Mouse (Mus musculus): Measurements from ENCODE around the gene Nfia. TPM values are rescaled to one million over a fixed set of nuclear protein-coding genes. Genes with fewer than 3 reads are reported as not detected.

Gene Nfia
- polyA plus RNA-seq, 1 experiment from 2014 or later, result 23.5 TPM

DNA sequence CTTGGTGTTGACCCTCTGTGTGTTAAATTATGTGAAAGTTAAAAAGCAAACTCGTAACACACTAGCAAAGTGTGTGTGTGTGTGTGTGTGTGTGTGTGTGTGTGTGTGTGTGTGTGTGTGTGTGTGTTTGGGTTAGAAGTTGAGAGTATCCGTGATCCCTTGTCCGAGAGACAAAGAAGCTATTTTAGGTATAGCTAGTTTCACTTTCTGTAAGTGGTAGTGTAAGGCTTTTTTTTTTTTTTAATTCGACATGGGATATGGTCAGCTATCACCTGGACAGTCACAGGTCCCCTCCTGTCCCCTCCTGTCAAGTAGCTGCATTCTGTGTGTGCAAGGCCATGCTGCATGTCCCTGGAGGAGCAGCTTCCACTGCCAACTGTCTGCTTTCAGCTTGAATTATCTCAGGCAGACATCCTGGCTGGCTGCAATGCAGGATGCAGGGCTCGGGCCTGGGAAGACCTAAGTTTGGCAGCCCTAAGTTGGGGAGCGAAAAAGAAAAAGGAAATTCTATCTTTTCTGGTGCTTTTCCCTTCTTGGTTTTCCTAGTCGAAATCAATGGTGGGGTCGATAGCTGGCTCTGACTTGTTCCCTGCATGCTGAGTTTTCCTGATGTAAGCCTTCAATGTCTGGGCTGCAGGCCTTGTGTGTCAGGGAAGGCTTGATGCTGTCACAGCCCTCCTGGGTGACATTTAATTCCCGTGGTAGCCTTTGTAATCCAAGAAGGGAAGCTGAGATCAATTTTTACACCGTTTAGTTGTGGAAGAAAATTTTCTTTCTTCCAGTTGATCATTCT is 147.9 kb downstream of the Nfia start:
- no peaks in the 10 kb centered on the region for H3K27me3 ChIP-seq (ENCODE audit: control insufficient read depth, insufficient read depth, low read length)
- H3K4me3 ChIP-seq (ENCODE audit: low read depth, low read length), result no peak overlapping the region
- no peak for ATAC-seq (replicated peaks; ENCODE audit: insufficient number of reproducible peaks, low FRiP score, low TSS enrichment, low read depth)
- H3K27ac ChIP-seq (replicated peaks; ENCODE audit: low read depth, low read length), result no peak overlapping the region
- H3K9me3 ChIP-seq (replicated peaks; ENCODE audit: control insufficient read depth, low read length), result no peaks in the 10 kb centered on the region
- no peak overlapping the region for H3K9ac ChIP-seq (replicated peaks; ENCODE audit: low read length)
- WGBS, result 61% methylated on average over 10 of the region's 10 CpGs
- DNase-seq (ENCODE audit: low spot score), result no peak
- no peaks in the 10 kb centered on the region for H3K36me3 ChIP-seq (replicated peaks; ENCODE audit: control insufficient read depth, insufficient read depth, low read depth, low read length)
- no peak overlapping the region for H3K4me2 ChIP-seq (ENCODE audit: low read depth, low read length)
- no peaks in the 10 kb centered on the region for H3K4me1 ChIP-seq (ENCODE audit: control insufficient read depth, insufficient read depth, low read length)

DNA sequence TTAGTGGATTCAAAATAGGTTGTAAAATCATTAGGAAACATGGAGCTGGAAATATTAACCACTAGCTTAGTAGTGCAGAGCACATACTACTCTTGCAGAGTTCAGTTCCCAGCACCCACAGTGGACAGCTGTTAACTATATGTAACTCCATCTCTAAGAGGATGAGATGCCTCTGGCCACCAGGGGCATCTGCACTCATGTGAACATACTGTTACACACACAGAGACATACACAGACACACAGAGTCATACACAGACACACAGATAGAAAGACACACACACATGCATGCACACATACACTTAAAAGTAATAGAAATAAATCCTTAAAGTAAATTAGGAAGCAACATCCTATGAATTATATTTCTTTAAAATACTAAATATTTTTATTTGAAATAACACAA is 149.1 kb downstream of the Nfia start:
- Histone ChIP-seq H3K27ac (replicated peaks; ENCODE audit: low read depth, low read length) (no peak overlapping the region), H3K4me3 (ENCODE audit: low read depth, low read length) (no peak overlapping the region), H3K27me3 (ENCODE audit: control insufficient read depth, insufficient read depth, low read length) (no peaks in the 10 kb centered on the region), H3K9me3 (replicated peaks; ENCODE audit: control insufficient read depth, low read length) (no peaks in the 10 kb centered on the region), H3K4me1 (ENCODE audit: control insufficient read depth, insufficient read depth, low read length) (no peaks in the 10 kb centered on the region), H3K4me2 (ENCODE audit: low read depth, low read length) (no peak overlapping the region), H3K9ac (replicated peaks; ENCODE audit: low read length) (no peak overlapping the region), H3K36me3 (replicated peaks; ENCODE audit: control insufficient read depth, insufficient read depth, low read depth, low read length) (no peaks in the 10 kb centered on the region)
- DNase-seq (ENCODE audit: low spot score), result no peak
- no peak for ATAC-seq (replicated peaks; ENCODE audit: insufficient number of reproducible peaks, low FRiP score, low TSS enrichment, low read depth)

DNA sequence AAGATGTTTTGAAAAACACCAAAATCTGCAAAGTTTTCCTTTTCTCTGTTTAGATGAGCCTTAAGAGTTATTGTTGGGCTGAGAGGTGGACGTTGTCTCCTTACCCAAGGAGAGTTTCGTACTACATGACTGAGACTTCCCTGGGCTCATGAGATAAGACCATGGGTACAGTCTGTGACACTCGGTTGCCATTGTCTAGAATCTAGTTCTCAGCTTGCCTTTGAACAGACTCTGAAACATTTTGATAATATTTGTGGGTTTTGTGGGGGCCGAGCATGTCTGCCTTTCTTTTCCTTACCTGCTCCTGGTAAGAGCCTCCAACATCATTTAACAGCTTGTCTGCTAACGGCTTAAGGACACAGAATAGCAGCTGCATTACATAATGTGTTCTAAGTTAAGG is 150.7 kb downstream of the Nfia start:
- H3K4me2 ChIP-seq (ENCODE audit: low read depth, low read length), result no peak overlapping the region
- H3K9ac ChIP-seq (replicated peaks; ENCODE audit: low read length), result no peak overlapping the region
- H3K36me3 ChIP-seq (replicated peaks; ENCODE audit: control insufficient read depth, insufficient read depth, low read depth, low read length), result no peaks in the 10 kb centered on the region
- DNase-seq (ENCODE audit: low spot score) (no peak), ATAC-seq (replicated peaks; ENCODE audit: insufficient number of reproducible peaks, low FRiP score, low TSS enrichment, low read depth) (no peak)
- no peaks in the 10 kb centered on the region for H3K9me3 ChIP-seq (replicated peaks; ENCODE audit: control insufficient read depth, low read length)
- no peaks in the 10 kb centered on the region for H3K4me1 ChIP-seq (ENCODE audit: control insufficient read depth, insufficient read depth, low read length)
- WGBS, result 89% methylated on average over 5 of the region's 5 CpGs
- H3K4me3 ChIP-seq (ENCODE audit: low read depth, low read length), result no peak overlapping the region
- H3K27ac ChIP-seq (replicated peaks; ENCODE audit: low read depth, low read length), result no peak overlapping the region
- no peaks in the 10 kb centered on the region for H3K27me3 ChIP-seq (ENCODE audit: control insufficient read depth, insufficient read depth, low read length)

DNA sequence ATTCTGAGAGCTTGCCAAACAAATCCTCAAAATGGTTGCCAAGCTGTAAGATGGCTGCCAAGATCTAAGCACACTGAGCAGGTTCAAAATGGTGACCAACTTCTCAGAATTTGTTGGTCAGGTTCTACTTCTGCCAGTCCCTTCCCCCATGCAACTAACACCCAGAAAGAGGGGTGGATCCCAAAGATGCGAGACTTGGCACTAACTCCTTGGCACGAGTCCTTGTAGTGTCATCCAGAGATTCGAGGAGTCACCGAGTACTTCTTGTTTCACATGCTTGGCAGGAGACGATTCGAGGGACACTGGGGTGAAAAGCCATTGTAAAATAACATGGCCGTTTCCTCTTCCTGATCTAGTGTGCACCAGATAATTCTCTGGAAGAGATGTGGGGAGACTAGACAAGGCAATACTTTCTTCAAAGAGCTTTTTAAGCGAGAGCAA is 151.4 kb downstream of the Nfia start:
- H3K27me3 ChIP-seq (ENCODE audit: control insufficient read depth, insufficient read depth, low read length), result no peaks in the 10 kb centered on the region
- no peak overlapping the region for H3K9ac ChIP-seq (replicated peaks; ENCODE audit: low read length)
- no peak overlapping the region for H3K4me2 ChIP-seq (ENCODE audit: low read depth, low read length)
- no peaks in the 10 kb centered on the region for H3K9me3 ChIP-seq (replicated peaks; ENCODE audit: control insufficient read depth, low read length)
- no peaks in the 10 kb centered on the region for H3K36me3 ChIP-seq (replicated peaks; ENCODE audit: control insufficient read depth, insufficient read depth, low read depth, low read length)
- no peak overlapping the region for H3K4me3 ChIP-seq (ENCODE audit: low read depth, low read length)
- 89% methylated on average over 8 of the region's 8 CpGs for WGBS
- ATAC-seq (replicated peaks; ENCODE audit: insufficient number of reproducible peaks, low FRiP score, low TSS enrichment, low read depth), result no peak
- no peak for DNase-seq (ENCODE audit: low spot score)
- H3K27ac ChIP-seq (replicated peaks; ENCODE audit: low read depth, low read length), result no peak overlapping the region
- H3K4me1 ChIP-seq (ENCODE audit: control insufficient read depth, insufficient read depth, low read length), result no peaks in the 10 kb centered on the region

DNA sequence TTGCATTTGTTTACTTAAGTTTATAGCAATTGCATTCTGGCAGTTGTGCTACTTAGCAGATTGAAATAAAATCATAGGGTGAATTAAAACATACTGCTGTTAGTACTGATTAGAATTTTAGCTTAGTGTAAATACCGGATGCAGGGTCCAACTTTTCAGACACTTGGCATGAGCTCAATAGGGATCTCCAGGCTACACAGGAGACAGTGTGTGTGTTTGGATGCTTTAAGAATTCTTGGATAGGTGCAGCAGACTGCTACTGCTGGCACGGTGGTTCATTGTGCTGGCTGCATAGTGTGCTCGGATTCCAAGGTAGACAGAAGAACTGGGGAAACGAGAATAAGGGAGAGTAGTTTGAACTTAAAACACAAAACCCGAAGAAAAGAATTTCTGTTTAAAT is 151.9 kb downstream of the Nfia start:
- H3K27ac ChIP-seq (replicated peaks; ENCODE audit: low read depth, low read length), result no peak overlapping the region
- DNase-seq (ENCODE audit: low spot score), result no peak
- ATAC-seq (replicated peaks; ENCODE audit: insufficient number of reproducible peaks, low FRiP score, low TSS enrichment, low read depth), result no peak
- 76% methylated on average over 5 of the region's 5 CpGs for WGBS
- no peaks in the 10 kb centered on the region for H3K9me3 ChIP-seq (replicated peaks; ENCODE audit: control insufficient read depth, low read length)
- H3K4me3 ChIP-seq (ENCODE audit: low read depth, low read length), result no peak overlapping the region
- H3K4me2 ChIP-seq (ENCODE audit: low read depth, low read length), result no peak overlapping the region
- H3K9ac ChIP-seq (replicated peaks; ENCODE audit: low read length), result no peak overlapping the region
- H3K4me1 ChIP-seq (ENCODE audit: control insufficient read depth, insufficient read depth, low read length), result no peaks in the 10 kb centered on the region
- H3K27me3 ChIP-seq (ENCODE audit: control insufficient read depth, insufficient read depth, low read length), result no peaks in the 10 kb centered on the region
- no peaks in the 10 kb centered on the region for H3K36me3 ChIP-seq (replicated peaks; ENCODE audit: control insufficient read depth, insufficient read depth, low read depth, low read length)

DNA sequence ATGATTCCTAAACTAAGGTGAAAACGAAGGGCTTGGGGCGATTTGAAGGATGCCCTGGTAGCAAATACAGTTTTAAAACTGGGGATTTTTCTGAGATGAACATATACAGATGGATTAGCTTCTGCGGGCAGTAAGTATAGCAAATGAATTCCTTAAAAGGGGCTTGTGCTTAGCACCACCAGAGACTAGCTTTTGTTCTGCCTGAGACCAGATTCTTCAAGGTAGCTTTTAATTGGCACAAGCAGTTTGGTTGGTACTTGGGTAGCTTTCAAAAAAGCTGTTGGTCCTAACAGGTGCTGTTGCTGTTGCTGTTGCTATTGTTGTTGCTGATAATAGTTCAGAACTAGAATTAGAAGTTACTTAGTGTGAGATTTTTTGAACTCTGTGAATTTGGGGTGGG is 152.3 kb downstream of the Nfia start:
- ATAC-seq (replicated peaks; ENCODE audit: insufficient number of reproducible peaks, low FRiP score, low TSS enrichment, low read depth) (no peak), DNase-seq (ENCODE audit: low spot score) (no peak)
- H3K4me1 ChIP-seq (ENCODE audit: control insufficient read depth, insufficient read depth, low read length), result no peaks in the 10 kb centered on the region
- H3K27me3 ChIP-seq (ENCODE audit: control insufficient read depth, insufficient read depth, low read length), result no peaks in the 10 kb centered on the region
- no peak overlapping the region for H3K4me2 ChIP-seq (ENCODE audit: low read depth, low read length)
- H3K9me3 ChIP-seq (replicated peaks; ENCODE audit: control insufficient read depth, low read length), result no peaks in the 10 kb centered on the region
- 87% methylated on average over 3 of the region's 3 CpGs for WGBS
- no peak overlapping the region for H3K27ac ChIP-seq (replicated peaks; ENCODE audit: low read depth, low read length)
- H3K36me3 ChIP-seq (replicated peaks; ENCODE audit: control insufficient read depth, insufficient read depth, low read depth, low read length), result no peaks in the 10 kb centered on the region
- H3K9ac ChIP-seq (replicated peaks; ENCODE audit: low read length), result no peak overlapping the region
- H3K4me3 ChIP-seq (ENCODE audit: low read depth, low read length), result no peak overlapping the region

DNA sequence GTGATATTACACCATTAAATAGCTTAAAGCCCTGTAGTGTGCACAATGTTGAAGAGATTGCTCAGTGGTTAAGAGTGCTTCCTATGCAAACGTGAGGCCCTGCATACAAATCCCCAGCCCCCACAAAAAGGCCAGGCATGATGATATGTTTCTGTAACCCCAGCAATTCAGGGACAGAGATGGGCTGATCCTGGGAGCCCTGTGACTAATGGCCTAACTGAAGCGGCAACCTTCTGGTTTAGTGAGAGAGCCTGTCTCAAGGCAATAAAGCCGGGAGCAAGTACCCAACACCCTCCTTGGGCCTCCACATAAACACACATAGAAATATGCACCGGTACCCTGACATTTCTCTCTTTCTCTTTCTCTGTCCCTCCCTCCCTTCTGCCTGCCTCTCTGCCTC is 153.1 kb downstream of the Nfia start:
- 62% methylated on average over 4 of the region's 4 CpGs for WGBS
- Histone ChIP-seq H3K4me2 (ENCODE audit: low read depth, low read length) (no peak overlapping the region), H3K36me3 (replicated peaks; ENCODE audit: control insufficient read depth, insufficient read depth, low read depth, low read length) (no peaks in the 10 kb centered on the region), H3K4me3 (ENCODE audit: low read depth, low read length) (no peak overlapping the region), H3K9me3 (replicated peaks; ENCODE audit: control insufficient read depth, low read length) (no peaks in the 10 kb centered on the region), H3K4me1 (ENCODE audit: control insufficient read depth, insufficient read depth, low read length) (no peaks in the 10 kb centered on the region), H3K9ac (replicated peaks; ENCODE audit: low read length) (no peak overlapping the region), H3K27ac (replicated peaks; ENCODE audit: low read depth, low read length) (no peak overlapping the region), H3K27me3 (ENCODE audit: control insufficient read depth, insufficient read depth, low read length) (no peaks in the 10 kb centered on the region)
- ATAC-seq (replicated peaks; ENCODE audit: insufficient number of reproducible peaks, low FRiP score, low TSS enrichment, low read depth) (no peak), DNase-seq (ENCODE audit: low spot score) (no peak)

DNA sequence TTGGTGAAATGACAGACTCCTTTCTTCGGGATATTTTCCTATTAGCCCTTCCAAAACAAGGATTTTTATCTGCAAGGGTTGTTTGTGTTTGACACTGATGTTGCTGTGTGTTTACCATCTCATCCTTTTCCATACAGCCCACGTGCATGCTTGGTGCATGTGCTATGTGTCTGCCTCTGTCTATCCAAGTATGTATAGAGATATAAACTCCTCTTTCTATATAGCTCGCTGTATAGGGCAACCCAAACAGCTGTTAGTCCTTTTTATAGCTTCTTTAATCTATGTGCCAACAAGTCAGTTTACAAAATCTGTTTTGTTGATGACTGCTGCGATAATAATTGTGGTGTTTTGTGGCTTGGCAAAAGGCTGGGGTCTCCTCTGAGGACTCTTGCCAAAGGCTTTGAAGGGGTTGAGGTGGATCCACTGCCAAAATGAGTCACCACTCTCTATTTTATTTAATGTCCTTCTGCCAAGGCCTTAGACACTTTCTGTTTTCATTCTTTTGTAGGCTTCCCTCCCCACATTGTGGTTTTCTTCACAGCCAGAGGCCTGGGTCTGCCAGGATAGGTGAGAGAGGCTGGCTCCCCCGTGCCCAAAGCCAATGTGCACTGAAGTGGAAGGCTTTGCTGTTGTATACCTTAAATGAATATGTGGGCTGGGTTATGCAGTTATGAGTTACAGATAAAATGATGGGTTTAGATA is 154.2 kb downstream of the Nfia start:
- H3K36me3 ChIP-seq (replicated peaks; ENCODE audit: control insufficient read depth, insufficient read depth, low read depth, low read length), result no peaks in the 10 kb centered on the region
- H3K4me2 ChIP-seq (ENCODE audit: low read depth, low read length), result no peak overlapping the region
- no peak overlapping the region for H3K4me3 ChIP-seq (ENCODE audit: low read depth, low read length)
- H3K4me1 ChIP-seq (ENCODE audit: control insufficient read depth, insufficient read depth, low read length), result no peaks in the 10 kb centered on the region
- H3K27me3 ChIP-seq (ENCODE audit: control insufficient read depth, insufficient read depth, low read length), result no peaks in the 10 kb centered on the region
- no peaks in the 10 kb centered on the region for H3K9me3 ChIP-seq (replicated peaks; ENCODE audit: control insufficient read depth, low read length)
- WGBS, result 87% methylated on average over 5 of the region's 5 CpGs
- no peak overlapping the region for H3K27ac ChIP-seq (replicated peaks; ENCODE audit: low read depth, low read length)
- DNase-seq (ENCODE audit: low spot score) (no peak), ATAC-seq (replicated peaks; ENCODE audit: insufficient number of reproducible peaks, low FRiP score, low TSS enrichment, low read depth) (no peak)
- H3K9ac ChIP-seq (replicated peaks; ENCODE audit: low read length), result no peak overlapping the region
